Mouse (Mus musculus): ENCODE measurements around the gene Srrt.

GRCm38 (mm10) chr5:137287953-137288743 is 19.3 kb downstream of the Srrt start:
- no peak for TF ChIP-seq CTCF (IDR thresholded peaks at IDR 0.05; ENCODE audit: borderline replicate concordance, extremely low read depth, insufficient read depth, insufficient read length)
- TF ChIP-seq POLR2A (IDR thresholded peaks at IDR 0.05; ENCODE audit: borderline replicate concordance, extremely low read depth, insufficient read depth, insufficient read length, poor library complexity, severe bottlenecking): no peak

All from brain, embryonic 14.5 days (tissue).